Mouse (Mus musculus) cerebellum, adult 2 months (tissue): ENCODE measurements around the gene Thap3. TPM values are rescaled to one million over a fixed set of nuclear protein-coding genes. Genes with fewer than 3 reads are reported as not detected.

Experiments
- DNase-seq, 2 experiments: peaks; one replicate each; pipeline ENCODE4 v3.0.0; 2021
- H3K27ac ChIP-seq: fragments of 200-500 bp; 2 replicates; pipeline ENCODE4 v1.5.1; 2012; ENCODE audit warnings: low read length, control low read depth, inconsistent platforms; ENCODE audit not compliant: insufficient read depth
- H3K27me3 ChIP-seq: fragments of 200-500 bp; 2 replicates; pipeline ENCODE4 v1.6.1; 2012; ENCODE audit warnings: inconsistent platforms, mild to moderate bottlenecking, low read length, moderate library complexity; ENCODE audit not compliant: control insufficient read depth, insufficient read depth
- H3K4me1 ChIP-seq: fragments of 200-500 bp; 2 replicates; pipeline ENCODE4 v1.6.1; 2011; ENCODE audit warnings: low read length; ENCODE audit not compliant: control insufficient read depth, insufficient read depth
- H3K4me3 ChIP-seq: fragments of 200-500 bp; replicated peaks from 2 replicates; pipeline ENCODE3; 2011; ENCODE audit warnings: mild to moderate bottlenecking, low read depth, low read length, control low read depth; ENCODE audit not compliant: insufficient read depth
- CTCF ChIP-seq: fragments of 200-500 bp; IDR thresholded peaks from 2 replicates; pipeline ENCODE4 v1.5.1; 2011; ENCODE audit warnings: low read depth, mild to moderate bottlenecking, control low read depth, low read length, moderate library complexity, borderline replicate concordance; ENCODE audit not compliant: insufficient read depth
- POLR2A ChIP-seq: fragments of 200-500 bp; IDR thresholded peaks from 2 replicates; pipeline ENCODE4 v1.6.1; 2011; ENCODE audit warnings: low read length, control low read depth, borderline replicate concordance; ENCODE audit not compliant: insufficient read depth
- WGBS: fragments of 180-500 bp; shearing (Covaris S2); methylation state at CpG from one replicate; pipeline ENCODE4 v1.1.7; 2018; 5-methylcytosine and 5-hydroxymethylcytosine counted together
- polyA plus RNA-seq: library from polyadenylated mRNA; depleted of rRNA; stranded (reverse); fragments of >200 nt; gene quantifications from 2 replicates; pipeline ENCODE4 v1.2.3, GENCODE M21; 2012

The Thap3 gene
- polyA plus RNA-seq, 1 experiment = 42.7 TPM

- Histone ChIP-seq H3K4me3 (peak within 1 kb of the TSS; percentile 86), H3K27ac (peak within 1 kb of the TSS; percentile 55), H3K4me1 (peaks cover 27% of the 10 kb centered on the region), H3K27me3 (no peaks in the 10 kb centered on the region)
- WGBS = 1% methylated on average over 35 of the region's 35 CpGs
- DNase-seq = peak; percentile 95 to 98
- TF ChIP-seq POLR2A (peak; percentile 91), CTCF (no peak)
Measured at GRCm38 (mm10) chr4:152027524-152027923, 38.7 kb upstream of the Thap3 start, which contains the start of gene Zbtb48. TSS of gene Zbtb48 (minus strand) at chr4:152027671.

- Histone ChIP-seq H3K27ac (peak overlapping the region; percentile 55), H3K4me1 (peaks cover 30% of the 10 kb centered on the region), H3K4me3 (peak overlapping the region; percentile 83), H3K27me3 (no peaks in the 10 kb centered on the region)
- no peak for TF ChIP-seq CTCF
- TF ChIP-seq POLR2A = no peak
- WGBS = 2% methylated on average over 41 of the region's 41 CpGs
- peak in 1 of 2 experiments; percentile 27 for DNase-seq
Measured at GRCm38 (mm10) chr4:152026751-152027508, 38.1 kb upstream of the Thap3 start.

- Histone ChIP-seq H3K4me1 (peaks cover 39% of the 10 kb centered on the region), H3K27me3 (no peaks in the 10 kb centered on the region)
- WGBS = 90% methylated on average over 11 of the region's 11 CpGs
Measured at GRCm38 (mm10) chr4:152024525-152024924, 35.7 kb upstream of the Thap3 start.

DNA sequence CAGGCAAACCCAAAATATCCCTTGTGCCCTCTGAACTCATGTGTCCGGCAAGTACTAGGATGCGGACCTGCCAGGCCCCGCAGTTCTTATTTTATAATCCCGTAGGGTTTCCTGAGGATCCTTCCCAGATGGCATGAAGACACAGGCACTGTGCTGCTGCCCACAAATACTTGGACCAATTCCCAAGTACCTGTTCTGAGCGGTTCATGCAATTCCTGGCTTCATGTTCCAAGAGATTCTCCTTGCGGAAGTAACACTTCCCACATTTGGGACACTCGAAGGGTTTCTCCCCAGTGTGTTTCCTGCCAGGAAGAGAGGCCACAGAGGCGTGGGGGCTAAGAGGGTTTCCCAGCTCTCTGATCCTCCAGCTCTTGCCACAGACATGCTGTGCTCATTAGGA is 33.7 kb upstream of the Thap3 start:
- no peak overlapping the region for H3K4me3 ChIP-seq
- TF ChIP-seq POLR2A (no peak), CTCF (no peak)
- 14% methylated on average over 8 of the region's 8 CpGs for WGBS
- peaks cover 31% of the 10 kb centered on the region for H3K4me1 ChIP-seq
- no peaks in the 10 kb centered on the region for H3K27me3 ChIP-seq
- peak; percentile 37 to 60 for DNase-seq
- no peak overlapping the region for H3K27ac ChIP-seq

More at GRCm38 (mm10) chr4:152024525-152024924, 35.7 kb upstream of the Thap3 start:
- no peak for DNase-seq
- H3K27ac ChIP-seq = no peak overlapping the region
- H3K4me3 ChIP-seq = no peak overlapping the region
- TF ChIP-seq CTCF = no peak

- DNase-seq = peak in 1 of 2 experiments; percentile 25
- no peak overlapping the region for H3K27ac ChIP-seq
- no peaks in the 10 kb centered on the region for H3K27me3 ChIP-seq
- TF ChIP-seq POLR2A = no peak
- 0 out of 2 replicates have a peak, but pooled peaks have one; percentile 8 for TF ChIP-seq CTCF
- 54% methylated on average over 12 of the region's 12 CpGs for WGBS
- peaks cover 28% of the 10 kb centered on the region for H3K4me1 ChIP-seq
- no peak overlapping the region for H3K4me3 ChIP-seq
Measured at GRCm38 (mm10) chr4:152021568-152022097, 32.8 kb upstream of the Thap3 start.

DNA sequence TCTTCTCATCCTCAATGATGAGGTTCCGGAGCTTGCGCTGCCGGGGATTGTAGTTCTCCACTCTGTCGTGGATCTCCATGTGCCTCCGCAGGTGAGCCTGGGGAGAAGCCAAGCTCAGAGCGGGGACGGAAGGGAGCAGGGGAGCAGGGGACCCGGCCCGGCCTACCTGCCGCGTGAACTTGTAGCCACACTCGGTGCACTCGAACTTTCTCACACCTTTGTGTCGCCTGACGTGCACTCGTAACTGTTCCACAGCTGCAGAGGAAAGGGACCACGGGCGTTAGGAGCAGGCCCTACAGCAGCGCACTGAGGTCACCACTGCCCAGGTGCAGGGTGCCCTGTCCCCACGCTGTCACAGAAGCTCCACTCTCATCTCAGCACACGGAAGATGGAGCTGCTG is 31.2 kb upstream of the Thap3 start:
- WGBS = 93% methylated on average over 21 of the region's 21 CpGs
- H3K27me3 ChIP-seq = no peaks in the 10 kb centered on the region
- no peak overlapping the region for H3K4me3 ChIP-seq
- H3K4me1 ChIP-seq = peaks cover 19% of the 10 kb centered on the region
- TF ChIP-seq POLR2A (no peak), CTCF (no peak)
- no peak for DNase-seq
- H3K27ac ChIP-seq = no peak overlapping the region

DNA sequence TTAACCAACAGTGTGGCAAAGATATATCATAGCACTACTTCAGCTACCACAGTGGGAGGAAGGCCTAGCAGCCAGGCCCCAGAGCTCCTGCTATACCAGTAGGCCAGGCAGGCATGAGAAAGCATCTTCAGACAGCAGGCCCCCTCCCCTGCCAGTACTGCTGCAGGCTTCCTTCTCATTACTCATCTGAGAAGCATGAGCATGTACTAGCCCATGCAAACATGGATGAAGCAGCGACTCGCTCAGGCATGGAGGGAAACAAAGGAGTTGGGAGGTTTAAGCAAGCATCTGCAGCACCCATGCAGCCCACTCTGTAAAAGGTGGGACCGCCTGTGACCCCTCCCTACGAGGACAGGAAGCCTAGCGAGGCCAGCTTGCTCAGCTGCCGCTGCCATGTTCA is 30.3 kb upstream of the Thap3 start:
- H3K4me1 ChIP-seq = peaks cover 19% of the 10 kb centered on the region
- DNase-seq = no peak
- 83% methylated on average over 6 of the region's 6 CpGs for WGBS
- H3K4me3 ChIP-seq = no peak overlapping the region
- H3K27me3 ChIP-seq = no peaks in the 10 kb centered on the region
- H3K27ac ChIP-seq = no peak overlapping the region
- TF ChIP-seq CTCF (no peak), POLR2A (no peak)
